Mouse (Mus musculus) right cerebral cortex, postnatal 10 days (tissue): Measurements from ENCODE around the gene C87436.
"Not testable (repeated sequence)": the region's sequence is repeated elsewhere in the genome, so short reads cannot be mapped to it uniquely, and the experiment has no call there.

ENCODE experiments used
- DNase-seq, 2 experiments: peaks; one replicate each; pipeline ENCODE4 v3.0.0; 2021; ENCODE audit warnings: low spot score in 2 of 2

C87436 gene

DNA sequence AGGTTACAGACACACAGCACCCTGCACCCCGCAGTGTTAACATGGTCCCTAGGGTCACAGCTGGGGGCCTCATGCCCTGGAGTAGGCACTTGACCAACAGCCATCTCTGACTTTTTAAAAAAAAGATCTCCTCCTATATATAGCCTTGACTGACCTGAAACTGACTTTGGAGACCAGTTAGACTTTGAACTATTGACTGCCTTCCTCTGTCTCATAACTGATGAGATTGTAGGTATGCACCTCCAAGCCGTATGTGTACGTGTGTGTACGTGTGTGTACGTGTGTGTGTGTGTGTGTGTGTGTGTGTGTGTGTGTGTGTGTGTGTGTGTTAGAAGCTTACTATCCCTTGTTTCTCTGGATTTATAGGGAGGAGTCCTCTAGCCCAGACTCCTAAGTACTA, 43.7 kb downstream of the C87436 start:
- DNase-seq: no peak

GRCm38 (mm10) chr6:86485943-86486640, 47.9 kb downstream of the C87436 start:
- no peak for DNase-seq

DNA sequence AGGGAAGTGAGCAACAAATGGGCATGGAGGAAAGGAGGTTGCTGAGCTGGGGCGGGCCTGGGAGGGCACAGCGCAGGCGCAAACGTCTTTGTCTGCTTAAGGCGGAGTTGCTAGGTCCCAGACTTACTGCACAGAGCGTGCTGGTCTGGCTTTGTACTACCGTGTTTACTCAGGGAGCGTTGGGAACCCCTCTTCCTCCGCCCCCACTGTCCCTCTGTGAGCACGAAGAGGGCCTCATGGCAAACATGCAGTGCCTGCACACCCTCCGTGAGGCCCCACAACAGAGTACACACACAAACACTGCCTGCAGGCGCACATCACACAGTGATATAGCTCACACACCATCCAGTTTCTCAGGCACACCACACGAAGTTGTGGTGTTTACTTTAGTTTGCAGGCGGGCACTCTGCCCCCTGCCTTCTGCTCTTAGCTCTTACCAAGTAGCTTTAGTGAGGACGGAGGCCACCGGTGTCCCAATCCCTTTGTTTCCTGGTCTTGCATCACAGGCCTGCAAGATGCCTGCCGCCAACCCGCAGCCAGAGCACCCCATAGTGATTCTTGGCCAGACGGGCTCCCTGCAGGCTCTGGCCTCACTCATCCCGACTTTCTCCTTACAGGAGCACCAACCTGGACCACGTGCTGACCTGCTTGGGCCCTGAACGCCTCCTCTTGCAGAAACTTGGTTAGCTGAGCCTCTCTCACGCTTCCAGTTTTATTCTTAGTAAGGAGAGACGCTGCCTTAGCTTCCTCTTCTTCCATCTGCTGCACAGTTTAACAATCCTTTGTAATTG, 49.4 kb downstream of the C87436 start:
- DNase-seq: peak; percentile 85 to 87

DNA sequence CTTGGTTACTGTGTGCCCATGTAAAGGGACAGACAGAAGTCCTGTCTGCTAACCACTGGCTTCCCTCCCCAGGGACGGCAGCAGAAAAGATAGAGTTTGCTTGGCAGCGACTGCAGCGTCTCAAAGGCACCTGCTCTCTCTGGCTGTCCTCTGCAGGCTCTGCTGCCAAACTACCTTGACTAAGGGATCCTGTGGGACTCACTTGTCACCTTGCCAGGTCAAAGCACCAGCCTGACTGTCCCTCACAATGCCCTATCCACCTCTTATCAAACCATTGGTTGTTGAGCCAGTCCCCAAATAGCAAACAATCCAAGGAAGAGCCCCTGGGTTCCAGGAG, 49.9 kb downstream of the C87436 start:
- peak in 1 of 2 experiments; percentile 35 for DNase-seq

GRCm38 (mm10) chr6:86489945-86490344, 51.8 kb downstream of the C87436 start:
- DNase-seq: no peak

GRCm38 (mm10) chr6:86490413-86490812, 52.2 kb downstream of the C87436 start:
- not testable (repeated sequence) for DNase-seq

- DNase-seq: no peak
Observed at GRCm38 (mm10) chr6:86493469-86494263, 55.5 kb downstream of the C87436 start.

GRCm38 (mm10) chr6:86494767-86495166, 56.6 kb downstream of the C87436 start:
- no peak for DNase-seq

GRCm38 (mm10) chr6:86495661-86496060, 57.5 kb downstream of the C87436 start:
- no peak for DNase-seq

DNA sequence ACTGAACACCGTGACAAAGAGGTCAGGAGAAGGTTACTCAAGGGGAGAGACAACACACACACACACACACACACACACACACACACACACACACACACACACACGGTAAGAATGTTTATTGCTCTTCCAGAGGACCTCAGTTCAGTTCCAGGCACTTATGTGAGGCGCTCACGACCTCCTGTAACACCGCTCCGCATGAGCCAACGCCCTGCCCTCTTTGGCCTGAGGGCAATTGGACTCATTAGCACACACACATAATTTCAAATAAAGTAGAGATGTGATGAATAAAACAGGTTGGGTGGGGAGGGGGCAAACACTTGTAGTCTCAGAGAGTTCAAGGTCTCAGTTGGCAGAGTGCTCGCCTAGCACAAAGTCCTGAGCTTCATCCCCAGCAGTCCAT, 58.0 kb downstream of the C87436 start:
- no peak for DNase-seq

GRCm38 (mm10) chr6:86496585-86496984, 58.4 kb downstream of the C87436 start:
- DNase-seq: no peak

GRCm38 (mm10) chr6:86497071-86497815, 59.1 kb downstream of the C87436 start:
- no peak for DNase-seq

DNA sequence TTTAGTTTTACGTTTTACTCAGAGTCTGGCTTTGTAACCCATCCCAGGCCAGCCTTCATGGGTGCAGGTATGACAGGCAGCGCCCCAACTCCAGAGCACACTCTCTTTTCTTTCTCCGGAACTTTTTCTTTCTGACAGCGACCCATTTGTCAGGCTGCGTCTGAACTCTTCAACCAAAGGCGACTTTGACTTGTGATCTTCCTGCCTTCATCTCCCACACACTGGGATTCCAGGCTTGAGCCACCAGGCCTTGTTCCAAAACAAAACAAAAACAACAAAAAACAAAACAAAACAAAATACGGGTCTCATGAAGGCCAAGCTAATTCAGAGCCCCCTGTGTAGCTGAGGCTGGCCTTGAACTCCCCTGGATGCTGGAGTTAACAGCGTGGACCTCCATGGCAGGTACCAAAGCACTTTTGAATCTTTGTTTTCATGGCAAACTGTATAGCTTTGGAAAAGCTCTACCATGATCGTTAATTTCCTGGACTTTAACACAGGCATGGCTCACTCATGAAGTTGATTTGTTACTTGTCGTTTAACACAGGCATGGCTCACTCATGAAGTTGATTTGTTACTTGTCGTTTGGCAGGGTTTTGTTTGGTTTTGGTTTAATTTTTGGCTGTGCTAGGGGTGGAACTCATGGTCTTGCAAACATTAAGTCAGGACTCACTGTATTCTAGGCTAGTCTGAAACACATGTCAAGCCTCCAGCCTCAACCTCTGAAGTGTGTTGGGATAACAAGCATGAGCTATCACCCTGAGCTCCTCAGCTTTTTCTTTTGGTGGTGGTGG, 60.0 kb downstream of the C87436 start:
- DNase-seq: no peak

DNA sequence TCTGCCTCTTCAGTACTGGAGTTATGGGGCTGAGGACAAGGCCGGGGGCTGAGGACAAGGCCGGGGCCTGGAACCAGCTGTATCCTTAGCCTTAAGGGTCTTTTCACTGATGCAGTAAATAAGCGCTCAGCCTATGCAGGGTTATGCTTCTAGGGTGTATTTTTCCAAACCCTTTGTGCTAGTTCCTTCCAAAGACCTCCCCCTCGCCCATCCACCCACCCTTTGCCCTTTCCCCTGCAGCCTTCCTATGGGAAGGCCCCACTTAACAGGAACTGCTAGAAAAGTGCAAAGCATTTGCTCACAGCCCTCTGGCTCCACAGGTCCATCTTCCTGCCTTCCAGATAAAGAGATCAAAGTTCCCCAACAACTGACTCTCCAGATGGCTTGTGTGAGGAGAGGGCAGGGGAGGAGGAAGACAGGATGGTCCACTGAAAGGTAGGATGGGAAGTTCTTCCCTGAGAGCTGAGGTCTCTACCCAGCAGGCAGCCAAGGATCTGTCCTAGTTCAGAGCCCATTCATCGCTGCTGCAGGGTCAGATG, 61.5 kb downstream of the C87436 start:
- DNase-seq: no peak

DNA sequence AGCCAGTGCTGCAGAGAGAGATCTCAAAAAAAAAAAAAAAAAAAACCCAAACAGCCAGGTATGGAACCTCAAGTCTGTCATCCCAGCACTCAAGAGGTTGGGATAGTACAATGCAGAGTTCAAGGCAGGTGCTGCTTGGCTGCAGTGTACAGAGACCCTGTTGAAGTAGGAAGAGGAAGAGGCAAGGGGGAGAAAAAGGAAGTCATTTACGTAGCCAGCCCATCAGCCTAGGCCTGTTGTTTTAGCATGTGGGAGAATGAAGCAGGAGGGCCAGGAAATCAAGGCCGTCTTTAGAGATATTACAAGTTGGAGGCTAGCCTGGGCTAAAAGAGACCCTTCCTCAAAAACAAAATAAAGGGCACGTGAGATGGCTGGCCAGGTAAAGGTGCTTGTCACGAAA, 65.3 kb downstream of the C87436 start:
- no peak for DNase-seq

GRCm38 (mm10) chr6:86505671-86506070, 67.5 kb downstream of the C87436 start:
- no peak for DNase-seq

- no peak for DNase-seq
Observed at GRCm38 (mm10) chr6:86506309-86506708, 68.1 kb downstream of the C87436 start.

- no peak for DNase-seq
Observed at GRCm38 (mm10) chr6:86507116-86507515, 68.9 kb downstream of the C87436 start.

- DNase-seq: no peak
Observed at GRCm38 (mm10) chr6:86508736-86509135, 70.6 kb downstream of the C87436 start.

- no peak for DNase-seq
Observed at GRCm38 (mm10) chr6:86509194-86509865, 71.2 kb downstream of the C87436 start.
